Mouse (Mus musculus) ovary, postnatal 10 days (tissue): Measurements from ENCODE around the gene Chd6.
"Not testable (repeated sequence)": the region's sequence is repeated elsewhere in the genome, so short reads cannot be mapped to it uniquely, and the experiment has no call there.

ENCODE experiments used
- DNase-seq: peaks from one replicate; pipeline ENCODE4 v3.0.0; 2022; ENCODE audit warnings: low spot score

Chd6 gene

GRCm38 (mm10) chr2:160982636-160983035 lies 126.2 kb downstream of the Chd6 start:
- no peak for DNase-seq

GRCm38 (mm10) chr2:160981791-160982190 lies 127.1 kb downstream of the Chd6 start:
- DNase-seq: no peak

GRCm38 (mm10) chr2:160978651-160979050 lies 130.2 kb downstream of the Chd6 start:
- DNase-seq: no peak

DNA sequence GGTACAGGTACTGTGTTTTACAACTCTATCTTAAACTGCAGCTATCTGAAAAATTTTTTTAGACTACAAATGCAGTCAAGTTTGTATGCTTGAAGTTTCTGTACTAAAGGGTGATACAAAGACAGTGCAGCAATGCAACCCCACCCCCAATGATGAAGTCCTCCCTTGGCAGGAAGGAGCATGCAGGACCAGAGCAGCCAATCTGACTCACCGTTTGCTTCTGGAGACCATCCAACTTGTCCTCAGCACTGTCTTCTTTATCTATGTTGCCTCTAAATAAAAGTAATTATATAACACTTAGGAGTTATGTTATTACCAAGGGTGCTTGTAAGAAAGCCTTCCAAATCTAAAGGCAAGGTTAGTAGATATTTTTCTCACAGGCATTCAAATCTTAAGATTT lies 131.6 kb downstream of the Chd6 start:
- DNase-seq: no peak

- no peak for DNase-seq
Measured at GRCm38 (mm10) chr2:160973648-160974215, 135.1 kb downstream of the Chd6 start.

- DNase-seq: no peak
Measured at GRCm38 (mm10) chr2:160972103-160972792, 136.6 kb downstream of the Chd6 start.

- DNase-seq: no peak
Measured at GRCm38 (mm10) chr2:160962149-160962548, 146.7 kb downstream of the Chd6 start.

DNA sequence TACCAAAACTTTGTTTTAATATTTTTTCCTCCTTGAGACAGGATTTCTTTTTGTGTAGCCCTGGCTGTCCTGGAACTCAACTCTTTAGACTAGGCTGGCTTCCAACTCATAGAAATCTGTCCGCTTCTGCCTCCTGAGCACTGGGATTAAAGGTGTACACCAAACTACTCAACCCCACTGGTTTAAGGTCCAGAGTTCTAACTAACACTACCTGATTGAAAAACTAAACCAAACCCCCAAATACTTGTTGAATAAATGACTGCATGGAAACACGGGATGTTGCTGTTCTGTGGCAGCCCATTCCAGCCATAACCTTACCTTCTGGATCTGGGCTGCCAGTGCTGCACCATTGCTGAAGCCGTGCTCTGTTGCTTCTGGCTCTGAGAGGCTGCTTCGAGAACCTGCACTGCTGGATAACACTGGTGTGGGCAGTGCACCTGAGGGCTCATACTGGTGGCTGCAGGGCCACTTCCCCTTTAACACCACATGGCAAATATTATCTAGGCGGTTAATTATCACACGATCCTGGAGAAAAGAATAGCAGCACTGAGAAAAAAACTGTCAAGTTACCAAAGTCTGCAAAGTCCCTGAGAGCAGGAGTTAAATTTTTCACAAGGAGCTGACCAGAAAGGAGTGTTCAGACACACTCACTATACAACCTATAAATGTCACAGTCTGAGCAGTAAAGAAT lies 147.8 kb downstream of the Chd6 start:
- DNase-seq: no peak

DNA sequence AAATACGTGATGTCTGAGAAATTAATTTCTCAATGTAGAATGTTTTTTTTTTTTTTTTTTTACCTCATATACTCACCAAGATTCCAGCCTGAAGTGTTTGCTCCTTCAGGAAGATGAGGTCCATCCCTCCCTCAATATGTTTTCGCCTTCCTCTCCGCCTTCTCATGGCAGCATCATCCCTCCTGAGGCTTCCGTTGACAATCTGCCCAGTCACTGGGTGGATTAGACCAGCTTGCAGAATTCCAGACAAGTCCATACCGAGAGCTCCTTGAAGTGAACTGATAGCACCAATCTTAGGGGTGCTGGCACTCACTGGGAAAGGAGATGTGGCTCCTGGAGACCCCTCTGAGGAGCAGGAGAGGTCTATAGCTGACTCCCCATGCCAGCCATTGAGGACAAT lies 149.0 kb downstream of the Chd6 start:
- DNase-seq: no peak

DNA sequence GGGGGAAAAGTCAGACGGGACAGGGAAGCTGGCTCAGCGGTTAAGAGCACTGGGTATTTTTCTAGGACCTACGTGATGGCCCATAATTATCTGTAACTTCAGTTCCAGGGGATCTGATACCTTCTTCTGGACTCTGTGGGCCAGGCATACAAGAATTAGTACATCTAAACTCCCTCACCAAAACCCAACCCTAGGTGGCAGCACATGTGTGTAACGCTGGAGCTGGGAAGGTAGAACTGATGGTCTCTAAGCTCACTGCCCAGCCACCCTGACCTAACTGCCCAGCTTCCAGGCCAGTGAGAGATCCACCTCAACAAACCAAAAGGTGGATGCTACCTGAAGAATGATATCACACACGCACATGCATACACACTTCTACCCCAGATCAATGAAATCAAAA lies 150.1 kb downstream of the Chd6 start:
- no peak for DNase-seq

DNA sequence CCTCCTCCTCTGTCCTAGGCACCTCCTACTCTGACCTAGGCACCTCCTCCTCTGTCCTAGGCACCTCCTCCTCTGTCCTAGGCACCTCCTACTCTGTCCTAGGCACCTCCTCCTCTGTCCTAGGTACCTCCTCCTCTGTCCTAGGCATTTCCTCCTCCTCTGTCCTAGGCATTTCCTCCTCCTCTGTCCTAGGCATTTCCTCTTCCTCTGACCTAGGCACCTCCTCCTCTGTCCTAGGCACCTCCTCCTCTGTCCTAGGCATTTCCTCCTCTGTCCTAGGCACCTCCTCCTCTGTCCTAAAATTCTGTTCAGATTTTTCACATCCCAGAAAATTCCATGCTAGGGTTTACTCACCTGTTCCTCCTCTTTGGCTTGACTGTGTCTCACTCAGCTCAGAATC lies 151.1 kb downstream of the Chd6 start:
- DNase-seq: not testable (repeated sequence)

- DNase-seq: not testable (repeated sequence)
Measured at GRCm38 (mm10) chr2:160957307-160957706, 151.6 kb downstream of the Chd6 start.

DNA sequence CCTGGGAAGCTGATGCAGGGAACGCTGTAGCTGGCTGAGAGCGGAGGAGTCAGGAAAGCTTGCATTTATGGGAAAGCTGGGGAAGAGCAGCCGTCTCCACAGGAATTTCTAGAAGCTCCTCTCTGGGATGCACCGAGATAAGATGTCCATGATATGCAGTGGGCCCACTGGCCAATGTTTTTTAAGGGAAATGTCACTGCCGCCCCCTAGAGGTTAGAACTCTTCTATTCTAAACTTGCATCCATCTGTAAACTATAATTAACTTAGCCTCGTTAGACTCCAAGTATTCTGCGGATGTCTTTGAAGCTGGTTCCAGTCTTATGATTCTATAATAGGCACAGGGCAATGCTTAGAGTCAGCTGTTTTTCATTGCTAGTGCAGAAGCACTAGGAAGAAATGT lies 153.5 kb downstream of the Chd6 start:
- DNase-seq: no peak

DNA sequence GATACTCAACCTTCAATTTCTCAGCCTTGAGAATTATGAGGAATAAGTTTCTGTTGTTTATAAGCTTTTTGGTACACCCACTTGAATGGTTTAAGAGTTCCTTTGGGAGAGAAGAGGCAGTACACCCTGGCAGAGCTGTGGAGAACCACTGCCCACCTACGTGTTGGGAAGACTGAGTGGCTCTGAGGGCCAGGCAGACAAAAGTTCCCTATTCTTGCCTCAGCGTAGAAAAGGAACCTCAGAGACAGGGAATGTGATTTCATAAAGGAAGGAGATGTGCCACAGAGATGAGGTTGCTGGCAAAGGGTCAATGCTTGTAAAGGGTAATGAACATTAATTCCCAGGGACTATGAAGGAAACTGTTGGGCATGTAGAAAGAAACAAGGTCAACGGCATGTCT lies 154.3 kb downstream of the Chd6 start:
- DNase-seq: no peak

GRCm38 (mm10) chr2:160953131-160953873 lies 155.6 kb downstream of the Chd6 start:
- no peak for DNase-seq

- no peak for DNase-seq
Measured at GRCm38 (mm10) chr2:160951595-160951994, 157.3 kb downstream of the Chd6 start.

DNA sequence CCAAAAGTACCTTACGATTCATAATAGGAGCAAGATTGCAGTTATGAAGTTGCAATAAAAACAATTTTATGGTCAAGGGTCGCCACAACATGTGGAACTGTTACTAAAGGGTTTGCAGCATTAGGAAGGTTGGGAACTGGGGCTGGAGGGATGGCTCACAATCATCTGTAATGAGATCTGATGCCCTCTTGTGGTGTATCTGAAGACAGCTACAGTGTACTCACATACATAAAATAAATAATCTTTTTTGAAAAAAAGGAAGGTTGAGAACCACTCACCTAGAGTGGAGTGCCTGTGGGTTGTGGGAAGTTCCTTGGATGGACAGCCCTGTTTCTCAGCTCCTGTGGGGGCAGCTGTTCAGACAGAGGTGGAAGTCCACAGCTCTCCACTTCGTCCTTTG lies 166.4 kb downstream of the Chd6 start:
- DNase-seq: no peak

- DNase-seq: no peak
Measured at GRCm38 (mm10) chr2:160940930-160941709, 167.8 kb downstream of the Chd6 start.

- DNase-seq: no peak
Measured at GRCm38 (mm10) chr2:160934451-160934850, 174.4 kb downstream of the Chd6 start.

GRCm38 (mm10) chr2:160933890-160934289 lies 175.0 kb downstream of the Chd6 start:
- no peak for DNase-seq

- no peak for DNase-seq
Measured at GRCm38 (mm10) chr2:160932981-160933380, 175.9 kb downstream of the Chd6 start.

DNA sequence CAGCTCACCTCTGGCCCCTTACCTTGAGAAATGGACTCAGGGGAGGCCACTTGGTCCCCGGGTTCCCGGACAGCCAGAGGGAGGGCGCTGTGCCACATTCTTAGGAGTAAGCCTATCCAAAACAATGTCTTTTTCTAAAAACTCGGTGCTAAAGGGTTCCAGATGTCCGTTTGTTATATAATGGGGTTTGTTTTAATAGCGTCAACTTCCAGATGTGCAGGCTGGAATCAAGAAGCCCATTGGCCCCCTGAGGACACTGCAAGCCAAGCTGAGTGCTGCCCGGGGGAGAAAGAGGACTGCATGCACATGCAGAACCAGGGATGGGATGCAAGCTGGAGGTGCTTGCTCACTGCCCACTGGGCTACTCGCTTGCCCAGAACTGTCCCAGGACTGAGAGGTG lies 176.6 kb downstream of the Chd6 start:
- DNase-seq: no peak
